ENCODE assay signal across 8 mouse cellular contexts in the genomic region with DNA sequence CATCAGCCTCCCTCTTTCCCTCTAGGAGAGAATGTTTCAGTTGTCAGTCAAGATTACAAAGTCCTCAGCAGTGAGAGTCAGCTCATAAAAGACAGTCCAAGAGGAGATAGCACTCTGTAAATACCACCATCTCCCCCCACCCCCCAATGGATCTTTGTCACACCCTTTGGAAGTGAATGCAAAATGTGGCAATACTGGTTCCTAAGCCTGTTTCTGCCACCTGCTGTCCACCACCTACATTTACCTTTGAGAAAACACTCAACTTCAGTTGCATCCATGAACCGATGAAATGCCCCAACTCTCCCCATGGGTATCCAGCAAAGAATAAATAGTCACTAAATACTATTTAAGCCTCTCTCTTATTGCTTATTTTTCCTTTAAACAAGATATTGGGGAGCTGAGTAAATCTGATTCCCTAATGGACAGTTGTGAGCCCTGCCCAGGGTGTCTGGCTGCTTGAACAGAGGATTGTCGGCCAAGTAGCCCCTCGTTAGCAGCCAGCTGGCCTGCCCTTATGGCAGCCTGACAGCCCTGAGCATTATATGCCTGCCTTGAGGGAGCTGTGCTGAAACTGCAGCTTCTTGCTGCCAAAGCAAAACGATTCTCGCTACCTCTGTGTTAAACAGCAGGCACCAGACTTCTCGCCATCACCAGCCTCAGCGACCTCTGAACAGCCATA.
DNase-seq lines count a peak whose midpoint lies in the region; ATAC-seq lines count a peak whose summit lies in the region.

No protein-coding gene starts in this region.

- H3K36me3 ChIP-seq in limb, embryonic 10.5 days = no peaks in the 10 kb centered on the region
- H3K36me3 ChIP-seq in stomach, embryonic 16.5 days (ENCODE audit: control insufficient read depth, insufficient read depth, low read length) = no peaks in the 10 kb centered on the region

- H3K9ac ChIP-seq in stomach, embryonic 16.5 days (ENCODE audit: low read length) = no peak overlapping the region

- 68% methylated on average over 7 of the region's 7 CpGs for WGBS in limb, embryonic 10.5 days
- 74% methylated on average over 7 of the region's 7 CpGs for WGBS in stomach, embryonic 16.5 days

- peaks cover 13% of the 10 kb centered on the region for H3K4me1 ChIP-seq in limb, embryonic 10.5 days
- peaks cover 3% of the 10 kb centered on the region for H3K4me1 ChIP-seq in stomach, embryonic 16.5 days (ENCODE audit: control insufficient read depth, insufficient read depth, low read length)

- 0 out of 2 replicates have a peak overlapping the region, but pooled peaks have one; percentile 21 for H3K4me2 ChIP-seq in stomach, embryonic 16.5 days (ENCODE audit: low read depth, low read length)

- no peaks in the 10 kb centered on the region for H3K9me3 ChIP-seq in limb, embryonic 10.5 days (replicated peaks)
- H3K9me3 ChIP-seq in stomach, embryonic 16.5 days (replicated peaks; ENCODE audit: control insufficient read depth, low read length) = no peaks in the 10 kb centered on the region

- H3K27me3 ChIP-seq in limb, embryonic 10.5 days (ENCODE audit: low read depth, poor library complexity, severe bottlenecking) = no peaks in the 10 kb centered on the region
- H3K27me3 ChIP-seq in stomach, embryonic 16.5 days (ENCODE audit: control insufficient read depth, insufficient read depth, low read length) = no peaks in the 10 kb centered on the region

- H3K27ac ChIP-seq in limb, embryonic 10.5 days = no peak overlapping the region
- H3K27ac ChIP-seq in stomach, embryonic 16.5 days (ENCODE audit: low read length) = no peak overlapping the region

- DNase-seq in heart, adult 11 months = peak; percentile 68
- DNase-seq in heart, postnatal 25 days (ENCODE audit: low spot score) = no peak
- peak; percentile 7 for DNase-seq in ovary, postnatal 36 days (ENCODE audit: low spot score)
- no peak for DNase-seq in ovary, postnatal 10 days (ENCODE audit: low spot score)
- DNase-seq in limb, embryonic 10.5 days (ENCODE audit: low spot score) = no peak
- no peak for DNase-seq in right cerebral cortex, postnatal 25 days
- no peak for DNase-seq in frontal cortex, postnatal 36 days (ENCODE audit: low spot score in 2 of 2)

- H3K4me3 ChIP-seq in limb, embryonic 10.5 days = 0 out of 2 replicates have a peak overlapping the region, but pooled peaks have one; percentile 24
- H3K4me3 ChIP-seq in stomach, embryonic 16.5 days (replicated peaks; ENCODE audit: low read length) = no peak overlapping the region

- ATAC-seq in stomach, embryonic 16.5 days (ENCODE audit: insufficient read depth, low FRiP score) = peak; percentile 50; the same call in 1 of the 2 replicates

- intact Hi-C loops in heart, postnatal 25 days (cut with DNase I) = loop anchor here (10.0 kb wide), 1 partner anchor 319 kb away; no protein-coding TSS in a partner anchor

Comparison
In these comparisons a context has a peak if more than half of its experiments do, and no peak if none do; other contexts are left out.
1. DNase-seq: peak in heart, adult 11 months (single experiment) and ovary, postnatal 36 days (single experiment); none in heart, postnatal 25 days (single experiment), ovary, postnatal 10 days (single experiment), limb, embryonic 10.5 days (single experiment), right cerebral cortex, postnatal 25 days (single experiment) and frontal cortex, postnatal 36 days (0 of 2).